Mouse (Mus musculus) MEL (cell line): Measurements from ENCODE around the gene Nlgn1. TPM values are rescaled to one million over a fixed set of nuclear protein-coding genes. Genes with fewer than 3 reads are reported as not detected.

Source experiments
- DNase-seq: peaks from one replicate; pipeline ENCODE4 v3.0.0; 2011; ENCODE audit warnings: low read depth, low spot score
- H3K27ac ChIP-seq: 2 replicates; pipeline ENCODE4 v1.5.1; 2012; ENCODE audit warnings: low read depth, mild to moderate bottlenecking, control low read depth, low read length, moderate library complexity; ENCODE audit not compliant: control insufficient read depth
- H3K27me3 ChIP-seq, 2 experiments: fragments of 150-350 bp in 1 of 2; sonication (generic) in 1 of 2; 2 replicates each; pipeline ENCODE4 v1.6.1; 2012; ENCODE audit warnings: low read length in 2 of 2, mild to moderate bottlenecking in 2 of 2, improper control_type of control experiment in 1 of 2, moderate library complexity in 1 of 2; ENCODE audit not compliant: insufficient read depth in 2 of 2, control insufficient read depth in 1 of 2
- H3K36me3 ChIP-seq, 2 experiments: 2 replicates each; pipeline ENCODE4 v1.6.1; 2012 to 2014; ENCODE audit warnings: low read length in 2 of 2, improper control_type of control experiment in 1 of 2, inconsistent platforms in 1 of 2, mild to moderate bottlenecking in 1 of 2; ENCODE audit not compliant: insufficient read depth in 2 of 2, control insufficient read depth in 1 of 2
- H3K4me1 ChIP-seq, 2 experiments: fragments of 150-350 bp in 1 of 2; sonication (generic) in 1 of 2; 2 replicates each; pipeline ENCODE4 v1.6.1; 2012; ENCODE audit warnings: low read length in 2 of 2, improper control_type of control experiment in 1 of 2, mild to moderate bottlenecking in 1 of 2; ENCODE audit not compliant: insufficient read depth in 2 of 2, control insufficient read depth in 1 of 2
- H3K4me3 ChIP-seq, 2 experiments: fragments of 150-350 bp in 1 of 2; sonication (generic) in 1 of 2; 2 replicates each; pipeline ENCODE4 v1.5.1; 2012; ENCODE audit warnings: low read depth in 2 of 2, low read length in 2 of 2, mild to moderate bottlenecking in 2 of 2, moderate library complexity in 2 of 2, control low read depth in 1 of 2, improper control_type of control experiment in 1 of 2; ENCODE audit not compliant: control insufficient read depth in 1 of 2, insufficient read depth in 1 of 2
- H3K79me2 ChIP-seq: 2 replicates; pipeline ENCODE4 v1.6.1; 2012; ENCODE audit warnings: mild to moderate bottlenecking, low read length, moderate library complexity; ENCODE audit not compliant: control insufficient read depth, poor library complexity, insufficient read depth
- H3K9ac ChIP-seq: 2 replicates; pipeline ENCODE4 v1.6.1; 2012; ENCODE audit warnings: low read depth, mild to moderate bottlenecking, control low read depth, low read length, moderate library complexity; ENCODE audit not compliant: control insufficient read depth, poor library complexity, severe bottlenecking
- H3K9me3 ChIP-seq: fragments of 150-350 bp; sonication (generic); replicated peaks from 2 replicates; pipeline ENCODE4 v1.6.1; 2012; ENCODE audit warnings: mild to moderate bottlenecking, low read length, improper control_type of control experiment, moderate library complexity; ENCODE audit not compliant: insufficient read depth
- CTCF ChIP-seq, 3 experiments: IDR thresholded peaks in 2 of 3; conservative IDR thresholded peaks in 1 of 3; 2 replicates each; pipeline ENCODE4 v1.5.1; 2011 to 2012; ENCODE audit warnings: low read length in 3 of 3, low read depth in 2 of 3, mild to moderate bottlenecking in 2 of 3, improper control_type of control experiment in 1 of 3, inconsistent platforms in 1 of 3, mixed read lengths in 1 of 3, moderate library complexity in 1 of 3; ENCODE audit not compliant: control insufficient read depth in 1 of 3, insufficient read depth in 1 of 3, poor library complexity in 1 of 3, severe bottlenecking in 1 of 3
- E2F4 ChIP-seq: IDR thresholded peaks from 2 replicates; pipeline ENCODE4 v1.6.1; 2011; ENCODE audit warnings: low read depth, low read length, improper control_type of control experiment, borderline replicate concordance
- ELF1 ChIP-seq: IDR thresholded peaks from 2 replicates; pipeline ENCODE4 v1.6.1; 2014; ENCODE audit warnings: low read depth, mild to moderate bottlenecking, inconsistent platforms, low read length, improper control_type of control experiment, moderate library complexity
- EP300 ChIP-seq, 2 experiments: IDR thresholded peaks; 2 replicates each; pipeline ENCODE4 v1.6.1; 2011; ENCODE audit warnings: improper control_type of control experiment in 2 of 2, low read length in 2 of 2, low read depth in 1 of 2, mild to moderate bottlenecking in 1 of 2
- ETS1 ChIP-seq: IDR thresholded peaks from 2 replicates; pipeline ENCODE4 v1.6.1; 2012; ENCODE audit warnings: low read depth, mild to moderate bottlenecking, inconsistent platforms, low read length, improper control_type of control experiment, moderate library complexity
- GATA1 ChIP-seq: IDR thresholded peaks from 2 replicates; pipeline ENCODE4 v1.6.1; 2011; ENCODE audit warnings: low read depth, low read length, improper control_type of control experiment
- HCFC1 ChIP-seq: IDR thresholded peaks from 2 replicates; pipeline ENCODE4 v1.6.1; 2012; ENCODE audit warnings: low read depth, mild to moderate bottlenecking, inconsistent platforms, low read length, improper control_type of control experiment, moderate library complexity
- JUND ChIP-seq: IDR thresholded peaks from 2 replicates; pipeline ENCODE4 v1.6.1; 2011; ENCODE audit warnings: low read depth, mild to moderate bottlenecking, improper control_type of control experiment, low read length
- MAFK ChIP-seq: IDR thresholded peaks from 2 replicates; pipeline ENCODE4 v1.6.1; 2011; ENCODE audit warnings: low read depth, mild to moderate bottlenecking, low read length, improper control_type of control experiment, borderline replicate concordance
- MAX ChIP-seq: IDR thresholded peaks from 2 replicates; pipeline ENCODE4 v1.6.1; 2011; ENCODE audit warnings: low read length, improper control_type of control experiment
- MAZ ChIP-seq: IDR thresholded peaks from 2 replicates; pipeline ENCODE4 v1.6.1; 2012; ENCODE audit warnings: low read depth, mild to moderate bottlenecking, inconsistent platforms, low read length, improper control_type of control experiment
- MXI1 ChIP-seq: IDR thresholded peaks from 2 replicates; pipeline ENCODE4 v1.6.1; 2011; ENCODE audit warnings: mild to moderate bottlenecking, low read depth, low read length, improper control_type of control experiment
- NELFE ChIP-seq: IDR thresholded peaks from 2 replicates; pipeline ENCODE4 v1.6.1; 2011; ENCODE audit warnings: low read depth, low read length, improper control_type of control experiment
- NRF1 ChIP-seq: IDR thresholded peaks from 2 replicates; pipeline ENCODE4 v1.6.1; 2014; ENCODE audit warnings: low read depth, mild to moderate bottlenecking, inconsistent platforms, low read length, improper control_type of control experiment, moderate library complexity; ENCODE audit not compliant: poor library complexity, insufficient read depth, severe bottlenecking
- POLR2A ChIP-seq, 2 experiments: IDR thresholded peaks; 2 replicates each; pipeline ENCODE4 v1.6.1; 2011 to 2012; ENCODE audit warnings: low read length in 2 of 2, mild to moderate bottlenecking in 2 of 2, control low read depth in 1 of 2, improper control_type of control experiment in 1 of 2, low read depth in 1 of 2, moderate library complexity in 1 of 2; ENCODE audit not compliant: control insufficient read depth in 1 of 2, insufficient read depth in 1 of 2, poor library complexity in 1 of 2
- POLR2AphosphoS2 ChIP-seq: IDR thresholded peaks from 2 replicates; pipeline ENCODE4 v1.6.1; 2011; ENCODE audit warnings: low read length, improper control_type of control experiment
- RAD21 ChIP-seq: IDR thresholded peaks from 2 replicates; pipeline ENCODE4 v1.6.1; 2011; ENCODE audit warnings: mild to moderate bottlenecking, low read depth, low read length, improper control_type of control experiment
- SIN3A ChIP-seq: IDR thresholded peaks from 2 replicates; pipeline ENCODE4 v1.6.1; 2012; ENCODE audit warnings: low read length, improper control_type of control experiment, inconsistent platforms
- SMC3 ChIP-seq: IDR thresholded peaks from 2 replicates; pipeline ENCODE4 v1.6.1; 2011; ENCODE audit warnings: low read depth, low read length, improper control_type of control experiment
- TCF12 ChIP-seq: IDR thresholded peaks from 2 replicates; pipeline ENCODE4 v1.6.1; 2014; ENCODE audit warnings: low read depth, mild to moderate bottlenecking, inconsistent platforms, low read length, improper control_type of control experiment, moderate library complexity
- UBTF ChIP-seq: IDR thresholded peaks from 2 replicates; pipeline ENCODE4 v1.6.1; 2012; ENCODE audit warnings: low read depth, mild to moderate bottlenecking, inconsistent platforms, low read length, improper control_type of control experiment, moderate library complexity, borderline replicate concordance; ENCODE audit not compliant: insufficient read depth
- USF1 ChIP-seq: IDR thresholded peaks from 2 replicates; pipeline ENCODE4 v1.6.1; 2014; ENCODE audit warnings: low read depth, mild to moderate bottlenecking, inconsistent platforms, low read length, improper control_type of control experiment, moderate library complexity
- USF2 ChIP-seq, 2 experiments: IDR thresholded peaks; 2 replicates each; pipeline ENCODE4 v1.6.1; 2011 to 2012; ENCODE audit warnings: improper control_type of control experiment in 2 of 2, low read length in 2 of 2, borderline replicate concordance in 1 of 2, inconsistent platforms in 1 of 2, low read depth in 1 of 2, mild to moderate bottlenecking in 1 of 2; ENCODE audit not compliant: insufficient read depth in 1 of 2
- ZC3H11A ChIP-seq: IDR thresholded peaks from 2 replicates; pipeline ENCODE4 v1.6.1; 2012; ENCODE audit warnings: low read depth, mild to moderate bottlenecking, inconsistent platforms, low read length, improper control_type of control experiment
- ZMIZ1 ChIP-seq: IDR thresholded peaks from 2 replicates; pipeline ENCODE4 v1.6.1; 2012; ENCODE audit warnings: low read depth, mild to moderate bottlenecking, inconsistent platforms, low read length, improper control_type of control experiment, moderate library complexity
- polyA plus RNA-seq, 2 experiments: library from polyadenylated mRNA; stranded (reverse) in 1 of 2; unstranded in 1 of 2; fragments of >175 nt in 1 of 2; fragments of >200 nt in 1 of 2; gene quantifications; 2 replicates each; pipeline versions ENCODE4 v1.2.1 to v1.2.4; 2012; ENCODE audit warnings: low replicate concordance in 2 of 2, low read depth in 1 of 2; ENCODE audit not compliant: insufficient read length in 2 of 2, insufficient read depth in 1 of 2, missing spikeins in 1 of 2
- total RNA-seq: library from RNA; depleted of rRNA; stranded (reverse); fragments of 300-350 nt; gene quantifications from 2 replicates; pipeline ENCODE4 v1.2.3, GENCODE M21; 2012

The Nlgn1 gene
- total and polyA plus RNA-seq, 3 experiments: not detected

DNA sequence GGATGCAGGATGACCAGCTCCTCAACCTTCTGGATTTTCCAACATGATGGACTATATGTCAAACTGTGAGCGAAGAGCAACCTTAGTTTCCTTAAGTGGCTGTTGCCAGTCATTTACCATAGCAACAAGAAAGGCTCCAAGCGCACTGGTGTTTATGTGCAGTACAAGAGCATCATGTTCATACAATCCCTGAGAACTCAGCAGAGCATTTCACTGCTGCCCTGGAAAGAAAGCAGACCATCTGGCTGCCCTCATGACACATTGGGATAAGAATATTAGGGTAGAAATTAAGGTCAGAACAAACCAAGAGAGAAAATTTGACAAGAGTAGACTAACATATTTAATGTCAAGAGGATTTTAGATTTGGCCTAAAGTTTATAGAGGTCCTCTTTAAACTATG is 306.2 kb downstream of the Nlgn1 start:
- H3K9me3 ChIP-seq: no peaks in the 10 kb centered on the region
- no peak overlapping the region for H3K4me3 ChIP-seq
- no peaks in the 10 kb centered on the region for H3K79me2 ChIP-seq
- H3K27ac ChIP-seq: no peak overlapping the region
- no peak overlapping the region for H3K9ac ChIP-seq
- no peak for TF ChIP-seq HCFC1
- no peak for TF ChIP-seq RAD21
- no peak for TF ChIP-seq UBTF
- no peak for TF ChIP-seq GATA1
- no peak for TF ChIP-seq NRF1
- TF ChIP-seq SMC3: no peak
- TF ChIP-seq USF2 (IDR thresholded peaks at IDR 0.05; ENCODE audit: borderline replicate concordance in 1 of 2, insufficient read depth in 1 of 2, low read depth in 1 of 2, low read length in 2 of 2): no peak
- no peak for TF ChIP-seq NELFE
- TF ChIP-seq ETS1: no peak
- TF ChIP-seq CTCF (IDR thresholded peaks at IDR 0.05 in 2 of 3, conservative IDR thresholded peaks at IDR 0.05 in 1 of 3; ENCODE audit: control insufficient read depth in 1 of 3, insufficient read depth in 1 of 3, low read depth in 2 of 3, low read length in 3 of 3, poor library complexity in 1 of 3, severe bottlenecking in 1 of 3): no peak
- no peak for TF ChIP-seq EP300 (IDR thresholded peaks at IDR 0.05; ENCODE audit: low read depth in 1 of 2, low read length in 2 of 2)
- no peak for TF ChIP-seq MAFK
- no peak for TF ChIP-seq POLR2AphosphoS2
- TF ChIP-seq TCF12: no peak
- TF ChIP-seq USF1: no peak
- no peak for TF ChIP-seq MAX
- TF ChIP-seq SIN3A: no peak
- TF ChIP-seq ELF1: no peak
- H3K36me3 ChIP-seq: no peaks in the 10 kb centered on the region
- no peaks in the 10 kb centered on the region; a peak in 1 of 4 replicates for H3K27me3 ChIP-seq
- no peak for DNase-seq
- no peaks in the 10 kb centered on the region for H3K4me1 ChIP-seq

DNA sequence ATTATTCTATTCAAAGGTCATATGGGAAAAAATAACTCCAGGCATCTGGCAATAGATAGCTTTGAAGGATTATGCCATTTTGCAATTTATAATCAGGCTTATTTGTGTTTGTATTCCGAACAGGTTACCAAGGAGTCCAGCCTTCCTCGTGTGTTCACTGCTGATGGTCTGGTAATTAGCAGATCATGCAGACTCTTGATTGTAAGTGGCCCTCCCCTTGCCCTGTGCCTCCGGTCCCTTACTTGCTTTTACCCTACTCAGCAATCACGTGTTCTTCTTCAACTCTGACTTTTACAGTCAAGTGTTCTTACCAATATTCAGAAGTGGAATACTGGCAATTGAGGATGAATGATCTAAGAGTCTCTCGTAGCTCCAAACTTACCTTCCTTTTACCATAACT is 309.0 kb downstream of the Nlgn1 start:
- no peaks in the 10 kb centered on the region for H3K36me3 ChIP-seq
- H3K27ac ChIP-seq: no peak overlapping the region
- no peaks in the 10 kb centered on the region for H3K79me2 ChIP-seq
- no peak overlapping the region for H3K9ac ChIP-seq
- no peaks in the 10 kb centered on the region; a peak in 1 of 4 replicates for H3K27me3 ChIP-seq
- no peak overlapping the region for H3K4me3 ChIP-seq
- no peak for DNase-seq
- no peaks in the 10 kb centered on the region for H3K9me3 ChIP-seq
- H3K4me1 ChIP-seq: no peaks in the 10 kb centered on the region
- TF ChIP-seq ZMIZ1 (no peak), MXI1 (no peak), ZC3H11A (no peak), JUND (no peak), USF1 (no peak), E2F4 (no peak), POLR2A (IDR thresholded peaks at IDR 0.05; ENCODE audit: control insufficient read depth in 1 of 2, insufficient read depth in 1 of 2, low read depth in 1 of 2, low read length in 2 of 2, poor library complexity in 1 of 2) (no peak), MAZ (no peak), NRF1 (no peak), EP300 (IDR thresholded peaks at IDR 0.05; ENCODE audit: low read depth in 1 of 2, low read length in 2 of 2) (no peak)
